ENCODE assay signal across 27 mouse cellular contexts in genomic region chr5:68003904-68004303, GRCm38 (mm10). TPM values are rescaled to one million over a fixed set of nuclear protein-coding genes. Genes with fewer than 3 reads are reported as not detected.
DNase-seq lines count a peak whose midpoint lies in the region; ATAC-seq lines count a peak whose summit lies in the region.
"Had no signal": no experiment of that assay in that cellular context is flagged by ENCODE, and none has a peak within 500 bp of the region (broad histone marks: within the 10 kb centered on the region; RNA-seq: fewer than 3 reads in every experiment).

No protein-coding gene starts in this region.

- no peak overlapping the region for H3K9ac ChIP-seq in hindbrain, embryonic 11.5 days (ENCODE audit: low read depth, low read length)
- no peak overlapping the region for H3K9ac ChIP-seq in hindbrain, embryonic 16.5 days (ENCODE audit: low read depth, low read length)
- no peak overlapping the region for H3K9ac ChIP-seq in midbrain, embryonic 14.5 days (replicated peaks; ENCODE audit: low read length)
- H3K9ac ChIP-seq in midbrain, embryonic 15.5 days: no peak overlapping the region
- H3K9ac ChIP-seq in hindbrain, embryonic 15.5 days: no peak overlapping the region
- H3K9ac ChIP-seq in intestine, embryonic 16.5 days (ENCODE audit: low read depth, low read length): no peak overlapping the region
- H3K9ac ChIP-seq: embryonic facial prominence, embryonic 12.5 days; liver, embryonic 14.5 days; lung, embryonic 14.5 days had no signal

- no peaks in the 10 kb centered on the region for H3K36me3 ChIP-seq in hindbrain, embryonic 11.5 days (ENCODE audit: control insufficient read depth, insufficient read depth, low read length)
- no peaks in the 10 kb centered on the region for H3K36me3 ChIP-seq in hindbrain, embryonic 16.5 days (ENCODE audit: control insufficient read depth, insufficient read depth, low read length)
- H3K36me3 ChIP-seq in midbrain, embryonic 14.5 days (ENCODE audit: control insufficient read depth, insufficient read depth, low read length): no peaks in the 10 kb centered on the region
- no peaks in the 10 kb centered on the region for H3K36me3 ChIP-seq in midbrain, embryonic 15.5 days (replicated peaks)
- no peaks in the 10 kb centered on the region for H3K36me3 ChIP-seq in hindbrain, embryonic 15.5 days
- H3K36me3 ChIP-seq in intestine, embryonic 16.5 days (ENCODE audit: control insufficient read depth, insufficient read depth, low read length): no peaks in the 10 kb centered on the region
- H3K36me3 ChIP-seq: embryonic facial prominence, embryonic 12.5 days; G1E had no signal

- H3K27ac ChIP-seq in hindbrain, embryonic 11.5 days (ENCODE audit: low read depth, low read length): no peak overlapping the region
- H3K27ac ChIP-seq in hindbrain, embryonic 16.5 days (ENCODE audit: low read depth, low read length): no peak overlapping the region
- no peak overlapping the region for H3K27ac ChIP-seq in midbrain, embryonic 14.5 days (replicated peaks; ENCODE audit: low read depth, low read length)
- no peak overlapping the region for H3K27ac ChIP-seq in midbrain, embryonic 15.5 days
- H3K27ac ChIP-seq in hindbrain, embryonic 15.5 days (replicated peaks): no peak overlapping the region
- H3K27ac ChIP-seq in intestine, embryonic 16.5 days (ENCODE audit: low read length): no peak overlapping the region
- H3K27ac ChIP-seq: embryonic facial prominence, embryonic 12.5 days; liver, embryonic 14.5 days had no signal

- no peaks in the 10 kb centered on the region; the same call in 1 of the 2 replicates for H3K4me1 ChIP-seq in hindbrain, embryonic 11.5 days (replicated peaks; ENCODE audit: control insufficient read depth, insufficient read depth, low read length)
- H3K4me1 ChIP-seq in hindbrain, embryonic 16.5 days (ENCODE audit: control insufficient read depth, insufficient read depth, low read depth, low read length): no peaks in the 10 kb centered on the region
- H3K4me1 ChIP-seq in midbrain, embryonic 14.5 days (ENCODE audit: control insufficient read depth, insufficient read depth, low read length): no peaks in the 10 kb centered on the region
- H3K4me1 ChIP-seq in midbrain, embryonic 15.5 days: no peaks in the 10 kb centered on the region
- no peaks in the 10 kb centered on the region for H3K4me1 ChIP-seq in hindbrain, embryonic 15.5 days (replicated peaks)
- H3K4me1 ChIP-seq in intestine, embryonic 16.5 days (ENCODE audit: control insufficient read depth, insufficient read depth, low read length): peaks cover 4% of the 10 kb centered on the region; the same call in 1 of the 2 replicates
- H3K4me1 ChIP-seq: embryonic facial prominence, embryonic 12.5 days had no signal

- DNase-seq in hindbrain, embryonic 11.5 days (ENCODE audit: low spot score): peak; percentile 10
- DNase-seq in midbrain, embryonic 14.5 days: peak; percentile 27
- no peak for DNase-seq in urinary bladder, adult 2 months (ENCODE audit: low spot score)
- DNase-seq: adrenal gland, postnatal 10 days; cerebellum, adult 18-20 months; gastrocnemius, postnatal 14 days; heart, postnatal 14 days; kidney, adult 9 months; kidney, postnatal 25 days; liver; lung, embryonic 14.5 days; lung, postnatal 14 days; spleen, adult 18-20 months; thymus, postnatal 14 days had no signal

- no peaks in the 10 kb centered on the region for H3K27me3 ChIP-seq in hindbrain, embryonic 11.5 days (ENCODE audit: control insufficient read depth, insufficient read depth, low read length)
- H3K27me3 ChIP-seq in hindbrain, embryonic 16.5 days (replicated peaks; ENCODE audit: control insufficient read depth, insufficient read depth, low read length): no peaks in the 10 kb centered on the region
- no peaks in the 10 kb centered on the region for H3K27me3 ChIP-seq in midbrain, embryonic 14.5 days (ENCODE audit: control insufficient read depth, insufficient read depth, low read length)
- 0 out of 2 replicates have a peak, but pooled peaks cover 4% of the 10 kb centered on the region for H3K27me3 ChIP-seq in midbrain, embryonic 15.5 days (replicated peaks)
- H3K27me3 ChIP-seq in hindbrain, embryonic 15.5 days: no peaks in the 10 kb centered on the region
- no peaks in the 10 kb centered on the region for H3K27me3 ChIP-seq in intestine, embryonic 16.5 days (replicated peaks; ENCODE audit: control insufficient read depth, insufficient read depth, low read length)
- H3K27me3 ChIP-seq: embryonic facial prominence, embryonic 12.5 days had no signal

- H3K4me3 ChIP-seq in hindbrain, embryonic 11.5 days (ENCODE audit: low read depth, low read length): no peak overlapping the region
- no peak overlapping the region for H3K4me3 ChIP-seq in hindbrain, embryonic 16.5 days (ENCODE audit: low read length)
- H3K4me3 ChIP-seq in midbrain, embryonic 14.5 days (replicated peaks; ENCODE audit: low read depth, low read length): no peak overlapping the region
- no peak overlapping the region for H3K4me3 ChIP-seq in midbrain, embryonic 15.5 days
- H3K4me3 ChIP-seq in hindbrain, embryonic 15.5 days: no peak overlapping the region
- no peak overlapping the region for H3K4me3 ChIP-seq in intestine, embryonic 16.5 days (ENCODE audit: low read length)
- H3K4me3 ChIP-seq: embryonic facial prominence, embryonic 12.5 days had no signal

- H3K4me2 ChIP-seq in hindbrain, embryonic 11.5 days (replicated peaks; ENCODE audit: low read depth, low read length): no peak overlapping the region
- H3K4me2 ChIP-seq in hindbrain, embryonic 16.5 days (ENCODE audit: low read length): no peak overlapping the region
- H3K4me2 ChIP-seq in midbrain, embryonic 14.5 days (ENCODE audit: low read length): no peak overlapping the region
- H3K4me2 ChIP-seq in midbrain, embryonic 15.5 days: no peak overlapping the region
- H3K4me2 ChIP-seq in hindbrain, embryonic 15.5 days: no peak overlapping the region
- H3K4me2 ChIP-seq in intestine, embryonic 16.5 days (ENCODE audit: low read depth, low read length): no peak overlapping the region
- H3K4me2 ChIP-seq: embryonic facial prominence, embryonic 12.5 days; lung, embryonic 14.5 days had no signal

- ATAC-seq in hindbrain, embryonic 11.5 days (ENCODE audit: low FRiP score): no peak
- ATAC-seq in hindbrain, embryonic 16.5 days: no peak
- ATAC-seq in midbrain, embryonic 14.5 days (ENCODE audit: low FRiP score, low TSS enrichment): no peak
- no peak for ATAC-seq in midbrain, embryonic 15.5 days (replicated peaks)
- peak; percentile 56; the same call in 1 of the 2 replicates for ATAC-seq in hindbrain, embryonic 15.5 days (ENCODE audit: low FRiP score, low read depth)
- ATAC-seq in intestine, embryonic 16.5 days: no peak
- ATAC-seq: forebrain, embryonic 14.5 days had no signal

- H3K9me3 ChIP-seq in hindbrain, embryonic 11.5 days (ENCODE audit: control insufficient read depth, low read length): no peaks in the 10 kb centered on the region
- H3K9me3 ChIP-seq in hindbrain, embryonic 16.5 days (ENCODE audit: control insufficient read depth, low read length): no peaks in the 10 kb centered on the region
- no peaks in the 10 kb centered on the region for H3K9me3 ChIP-seq in midbrain, embryonic 14.5 days (ENCODE audit: control insufficient read depth, low read length)
- H3K9me3 ChIP-seq in midbrain, embryonic 15.5 days: no peaks in the 10 kb centered on the region
- no peaks in the 10 kb centered on the region for H3K9me3 ChIP-seq in hindbrain, embryonic 15.5 days
- no peaks in the 10 kb centered on the region for H3K9me3 ChIP-seq in intestine, embryonic 16.5 days (ENCODE audit: control insufficient read depth, low read length)
- H3K9me3 ChIP-seq: embryonic facial prominence, embryonic 12.5 days; G1E had no signal

- 24% methylated on average over 2 of the region's 2 CpGs for WGBS in hindbrain, embryonic 11.5 days
- WGBS in hindbrain, embryonic 16.5 days: 5% methylated on average over 2 of the region's 2 CpGs
- 1% methylated on average over 2 of the region's 2 CpGs for WGBS in midbrain, embryonic 14.5 days
- 7% methylated on average over 2 of the region's 2 CpGs for WGBS in midbrain, embryonic 15.5 days
- 7% methylated on average over 2 of the region's 2 CpGs for WGBS in hindbrain, embryonic 15.5 days
- 62% methylated on average over 2 of the region's 2 CpGs for WGBS in intestine, embryonic 16.5 days

RNA-seq across cellular contexts. Expression of gene Grxcr1, which starts 27.7 kb away (rescaled TPM):
- 0.15 and 0.38 TPM in 2 replicates for polyA plus RNA-seq in hindbrain, embryonic 11.5 days (2014; fragmentation: Nextera tagmentation; extraction: Ambion mirVana)
- not detected in 2 replicates for polyA plus RNA-seq in hindbrain, embryonic 16.5 days (2015; fragmentation: Nextera tagmentation; extraction: Ambion mirVana)
- polyA plus RNA-seq in midbrain, embryonic 14.5 days (2014; fragmentation: Nextera tagmentation; extraction: Ambion mirVana): not detected in 2 replicates
- polyA plus RNA-seq in midbrain, embryonic 15.5 days (2015; fragmentation: Nextera tagmentation; extraction: Ambion mirVana): not detected in 2 replicates
- polyA plus RNA-seq in hindbrain, embryonic 15.5 days (2015; fragmentation: Nextera tagmentation; extraction: Ambion mirVana): 0.14 and 0.20 TPM in 2 replicates
- polyA plus RNA-seq in intestine, embryonic 16.5 days (2015; fragmentation: Nextera tagmentation; extraction: Ambion mirVana): not detected in 2 replicates
- not detected in 2 replicates for polyA plus RNA-seq in urinary bladder, adult 2 months (2012; rRNA removed)
- polyA plus RNA-seq: forebrain, embryonic 14.5 days; G1E; heart, embryonic 14.5 days; intestine, postnatal 0 days; limb, embryonic 11.5 days; liver, embryonic 14.5 days; lung, embryonic 14.5 days; stomach, embryonic 16.5 days had no signal

RNA-seq across cellular contexts. Expression of gene Gm21905, which starts 57.7 kb away (rescaled TPM):
- polyA plus RNA-seq in hindbrain, embryonic 11.5 days (2014; fragmentation: Nextera tagmentation; extraction: Ambion mirVana): not detected in 2 replicates
- polyA plus RNA-seq in hindbrain, embryonic 16.5 days (2015; fragmentation: Nextera tagmentation; extraction: Ambion mirVana): not detected in 2 replicates
- polyA plus RNA-seq in midbrain, embryonic 14.5 days (2014; fragmentation: Nextera tagmentation; extraction: Ambion mirVana): not detected in 2 replicates
- not detected in 2 replicates for polyA plus RNA-seq in midbrain, embryonic 15.5 days (2015; fragmentation: Nextera tagmentation; extraction: Ambion mirVana)
- not detected in 2 replicates for polyA plus RNA-seq in hindbrain, embryonic 15.5 days (2015; fragmentation: Nextera tagmentation; extraction: Ambion mirVana)
- polyA plus RNA-seq in intestine, embryonic 16.5 days (2015; fragmentation: Nextera tagmentation; extraction: Ambion mirVana): not detected in 2 replicates
- not detected in 2 replicates for polyA plus RNA-seq in urinary bladder, adult 2 months (2012; rRNA removed)
- polyA plus RNA-seq: embryonic facial prominence, embryonic 12.5 days; forebrain, embryonic 14.5 days; G1E; heart, embryonic 14.5 days; intestine, postnatal 0 days; limb, embryonic 11.5 days; liver, embryonic 14.5 days; lung, embryonic 14.5 days; neural tube, embryonic 11.5 days; stomach, embryonic 16.5 days had no signal
